Mouse (Mus musculus) lung, postnatal 25 days (tissue): ENCODE data around the gene Myh14.

Source experiments
- DNase-seq: peaks from one replicate; pipeline ENCODE4 v3.0.0; 2022; ENCODE audit warnings: low spot score

Gene Myh14

GRCm38 (mm10) chr7:44630437-44630836, 40.2 kb downstream of the Myh14 start:
- DNase-seq: peak; percentile 82

GRCm38 (mm10) chr7:44628402-44629034, 42.1 kb downstream of the Myh14 start:
- no peak for DNase-seq

DNA sequence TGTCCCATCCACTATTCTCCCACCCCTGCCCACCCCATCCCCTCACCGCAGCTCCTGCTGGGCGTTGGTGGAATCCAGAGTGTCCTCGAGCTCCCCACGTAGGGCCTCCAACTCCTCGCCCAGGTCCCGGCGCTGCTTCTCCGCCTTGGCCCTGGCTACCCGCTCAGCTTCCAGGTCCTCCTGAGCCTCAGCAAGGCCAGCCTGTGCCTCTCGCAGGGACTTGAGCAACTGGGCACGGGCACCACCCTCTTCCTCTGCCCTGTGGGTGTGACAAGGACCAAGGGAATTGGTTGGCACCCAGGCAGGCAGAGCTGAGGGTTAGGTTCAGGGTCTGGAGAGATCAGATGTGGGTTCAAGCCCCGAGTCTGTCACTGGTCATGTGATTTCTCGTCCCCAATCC, 43.7 kb downstream of the Myh14 start:
- no peak for DNase-seq

DNA sequence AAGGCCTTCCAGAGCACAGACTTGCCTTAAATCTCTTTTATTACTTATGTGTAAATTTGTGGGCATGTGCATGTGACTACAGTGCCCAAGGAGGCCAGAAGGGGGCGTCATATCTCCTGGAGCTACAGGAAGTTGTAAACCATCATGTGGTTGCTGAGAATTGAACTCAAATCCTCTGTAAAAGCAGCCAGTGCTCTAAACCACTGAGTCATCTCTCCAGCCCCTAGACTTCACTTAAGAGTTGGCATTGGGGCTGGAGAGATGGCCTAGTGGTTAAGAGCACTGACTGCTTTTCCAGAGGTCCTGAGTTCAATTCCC, 44.6 kb downstream of the Myh14 start:
- DNase-seq: no peak

- no peak for DNase-seq
Observed at GRCm38 (mm10) chr7:44625241-44626067, 45.2 kb downstream of the Myh14 start.

DNA sequence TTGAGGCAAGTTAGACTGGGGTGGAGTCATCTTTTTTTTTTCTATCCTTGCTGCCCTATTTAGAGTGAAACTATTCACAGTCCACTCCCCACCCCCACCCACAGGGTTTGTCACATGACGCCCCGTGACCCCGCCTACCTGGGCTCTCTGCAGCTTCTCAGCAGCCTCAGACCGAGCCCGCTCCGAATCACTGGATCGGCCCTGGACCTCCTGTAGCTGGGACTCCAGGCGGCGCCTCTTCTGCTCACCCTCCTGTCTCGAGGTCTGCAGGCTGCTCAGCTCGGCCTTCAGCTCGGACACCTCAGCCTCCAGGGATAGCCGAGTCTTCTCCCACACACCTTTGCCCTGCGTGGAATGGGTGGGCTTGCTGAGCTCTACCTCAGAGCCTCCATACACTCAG, 45.8 kb downstream of the Myh14 start:
- no peak for DNase-seq

- no peak for DNase-seq
Observed at GRCm38 (mm10) chr7:44624543-44624826, 46.2 kb downstream of the Myh14 start.

DNA sequence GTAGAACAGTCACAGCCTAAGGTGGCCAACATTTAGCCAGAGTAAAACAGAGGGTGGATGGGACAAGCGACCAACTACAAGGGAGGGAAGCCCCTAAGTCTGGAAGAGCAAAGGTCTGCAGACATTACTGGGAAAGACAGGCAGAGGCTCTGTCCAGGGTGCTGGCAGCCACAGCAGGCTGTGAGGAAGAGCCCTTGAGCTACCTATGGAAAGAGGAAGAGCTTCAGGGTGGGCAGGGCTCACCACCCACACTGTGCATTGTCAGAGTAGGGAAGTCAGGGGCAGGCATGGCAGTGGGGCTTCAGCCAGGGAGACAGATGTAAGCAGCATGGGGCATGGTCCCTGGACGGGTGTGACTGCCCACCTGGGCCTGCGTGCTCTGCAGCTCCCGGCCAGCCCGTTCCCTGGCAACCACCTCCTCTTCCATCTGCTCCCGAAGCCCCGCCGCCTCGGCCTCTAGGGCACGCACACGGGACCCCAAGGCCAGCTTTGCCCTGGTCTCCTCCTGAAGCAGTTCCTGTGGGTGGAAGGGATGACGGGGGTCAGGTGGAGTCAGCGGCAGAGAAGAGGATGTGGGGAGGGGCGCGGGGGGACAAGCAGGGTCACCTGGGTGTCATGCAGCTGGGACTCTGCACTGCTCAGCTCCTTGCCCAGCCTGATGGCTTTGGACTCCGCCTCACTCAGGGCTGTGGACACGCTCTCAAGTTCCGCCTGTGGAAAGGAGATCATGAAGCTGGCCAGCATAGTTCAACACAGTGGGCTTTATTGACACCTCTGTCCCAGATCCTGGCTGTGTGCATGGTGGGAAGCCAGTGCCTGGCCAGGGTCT, 46.7 kb downstream of the Myh14 start:
- no peak for DNase-seq

GRCm38 (mm10) chr7:44617059-44617458, 53.6 kb downstream of the Myh14 start:
- DNase-seq: no peak

DNA sequence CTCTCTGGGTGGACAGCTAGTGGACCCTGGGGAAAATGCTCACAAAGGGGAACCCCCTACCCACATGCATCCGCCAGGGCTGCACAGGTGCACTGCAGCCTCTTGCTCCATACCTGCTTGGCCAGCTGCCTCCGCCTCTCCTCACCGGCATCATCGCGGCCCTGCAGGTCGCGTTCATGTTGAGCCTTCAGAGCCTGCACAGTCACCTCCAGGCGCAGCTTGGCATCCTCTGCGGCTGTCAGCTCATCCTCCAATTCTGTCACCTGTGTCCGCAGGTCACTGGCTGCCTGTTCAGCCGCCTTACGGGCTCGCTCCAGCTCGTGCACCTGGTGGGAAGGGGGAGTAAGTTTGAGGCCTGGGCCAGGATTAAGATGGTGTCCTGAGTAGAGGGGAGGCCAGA, 54.7 kb downstream of the Myh14 start:
- DNase-seq: no peak

GRCm38 (mm10) chr7:44615309-44615708, 55.3 kb downstream of the Myh14 start:
- no peak for DNase-seq

DNA sequence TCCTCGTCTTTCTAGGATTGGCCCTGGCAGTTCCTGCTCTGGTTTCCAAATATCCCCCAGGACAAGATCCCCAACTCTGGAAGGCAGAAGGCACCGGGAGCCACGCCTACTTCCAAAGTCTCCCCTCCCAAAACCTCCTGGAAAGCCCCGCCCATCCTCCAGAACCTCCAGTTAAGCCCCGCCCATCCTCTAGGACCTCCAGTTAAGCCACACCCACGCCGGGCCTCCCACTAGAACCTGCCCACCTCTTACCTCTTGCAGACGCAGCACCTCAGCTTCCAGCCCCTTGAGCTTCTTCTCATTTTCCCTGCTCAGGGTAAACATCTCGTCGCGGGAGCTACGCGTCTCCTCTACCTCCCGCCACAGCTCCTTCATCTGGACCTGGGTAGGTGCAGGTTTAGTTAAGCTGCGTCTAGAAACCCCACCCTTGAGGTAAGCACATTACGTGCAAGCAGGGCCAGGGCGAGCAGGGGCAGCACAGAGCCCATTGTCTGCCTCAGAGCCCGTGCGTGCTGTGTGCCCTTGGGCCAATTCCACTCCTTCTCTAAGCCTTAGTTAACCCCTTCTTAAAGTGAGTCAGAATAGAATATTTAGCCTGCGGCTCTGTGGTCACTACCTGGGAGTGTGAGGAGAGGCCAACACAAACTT, 56.5 kb downstream of the Myh14 start:
- DNase-seq: peak; percentile 48

DNA sequence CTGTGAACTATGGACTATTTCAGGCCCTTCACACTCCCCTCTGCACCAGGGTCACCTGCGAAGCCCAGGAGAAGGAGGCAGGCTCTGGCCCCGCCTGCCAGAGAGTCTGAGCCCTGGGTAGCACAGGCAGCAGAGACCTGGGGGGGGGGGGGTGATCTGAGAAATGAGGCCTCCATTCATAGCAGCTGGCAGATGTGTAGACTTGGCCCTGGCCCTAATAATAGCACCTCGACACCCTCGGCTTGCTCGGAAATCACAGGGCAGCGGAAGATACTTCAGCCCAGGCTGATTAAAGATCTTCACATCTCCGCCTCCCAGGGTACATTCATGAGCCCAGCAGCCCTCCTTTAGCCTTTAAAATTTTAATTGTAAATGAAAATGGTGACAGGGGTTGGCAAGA, 58.5 kb downstream of the Myh14 start:
- DNase-seq: no peak

DNA sequence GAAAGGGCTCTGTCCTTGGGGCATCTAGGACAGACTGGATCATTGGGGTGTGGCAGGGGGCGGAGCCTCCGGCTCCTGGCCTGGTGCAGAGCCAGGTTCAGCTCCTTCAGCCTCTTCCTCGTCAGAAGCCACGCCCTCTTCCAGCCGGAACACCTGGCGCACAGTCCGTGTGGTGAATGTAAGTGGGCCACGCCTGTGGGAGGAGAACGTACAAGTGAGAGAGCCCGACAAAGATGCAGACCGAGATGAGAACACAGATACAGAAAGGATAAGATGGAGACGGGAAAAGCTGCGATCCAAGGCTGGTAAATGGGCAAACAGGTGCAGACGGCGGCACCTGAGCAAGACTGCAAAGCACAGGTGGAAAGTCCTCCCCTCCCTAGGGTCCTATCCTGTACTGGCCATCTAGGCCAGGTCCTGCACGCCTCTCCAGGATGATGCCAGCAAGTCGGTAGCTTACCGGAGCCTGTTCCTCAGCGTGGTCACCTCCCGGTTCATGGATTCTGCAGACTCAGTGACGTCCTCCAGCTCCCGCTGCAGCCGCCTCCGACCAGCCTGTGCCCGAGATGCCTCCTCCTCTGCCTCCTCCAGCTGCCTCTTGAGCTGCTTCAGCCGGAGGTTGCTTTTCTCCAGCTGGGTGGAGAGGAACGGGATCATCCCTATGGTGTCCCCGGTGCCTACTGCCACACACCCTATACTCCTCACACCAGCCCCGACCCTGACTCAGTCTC, 64.3 kb downstream of the Myh14 start:
- DNase-seq: peak; percentile 81

DNA sequence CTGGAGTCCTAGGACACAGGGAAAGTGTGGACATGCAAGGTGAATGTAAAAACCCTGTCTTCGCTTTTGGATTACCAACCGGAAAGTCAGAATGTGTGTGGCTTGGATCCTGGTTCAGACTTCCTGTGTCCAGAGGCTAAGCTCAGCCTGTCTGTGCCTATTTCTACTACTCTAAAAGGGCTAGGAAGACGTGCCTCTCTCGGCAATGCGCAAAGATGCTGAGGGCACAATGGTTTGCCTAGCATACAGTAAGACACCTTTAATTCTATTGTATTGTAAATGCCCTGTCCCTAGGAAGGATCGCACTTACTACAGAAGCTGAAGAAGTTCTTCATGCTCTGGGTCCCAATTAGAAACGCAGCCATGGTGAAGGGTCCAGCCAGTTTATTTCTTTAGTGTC, 65.2 kb downstream of the Myh14 start:
- DNase-seq: no peak

DNA sequence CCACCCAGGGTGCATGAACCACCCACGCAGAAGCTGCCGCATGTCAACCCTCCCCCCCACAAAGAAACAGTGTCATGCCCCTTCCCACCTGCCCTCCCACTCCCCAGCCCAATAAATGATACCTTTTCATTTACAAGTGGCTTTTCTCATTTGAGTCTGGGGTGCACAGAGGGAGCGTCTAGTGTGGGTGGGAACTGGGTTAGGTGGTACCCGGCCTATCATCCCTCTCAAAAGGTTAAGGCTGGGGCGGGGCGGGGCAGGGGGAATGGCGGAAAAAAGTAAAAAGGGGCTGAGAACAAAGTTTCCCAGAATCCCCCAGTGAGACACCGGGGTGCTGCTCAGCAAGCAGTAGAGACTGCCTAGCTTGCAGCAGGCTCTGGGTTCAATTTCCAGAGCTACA, 66.0 kb downstream of the Myh14 start:
- no peak for DNase-seq

GRCm38 (mm10) chr7:44604139-44604606, 66.5 kb downstream of the Myh14 start:
- no peak for DNase-seq

DNA sequence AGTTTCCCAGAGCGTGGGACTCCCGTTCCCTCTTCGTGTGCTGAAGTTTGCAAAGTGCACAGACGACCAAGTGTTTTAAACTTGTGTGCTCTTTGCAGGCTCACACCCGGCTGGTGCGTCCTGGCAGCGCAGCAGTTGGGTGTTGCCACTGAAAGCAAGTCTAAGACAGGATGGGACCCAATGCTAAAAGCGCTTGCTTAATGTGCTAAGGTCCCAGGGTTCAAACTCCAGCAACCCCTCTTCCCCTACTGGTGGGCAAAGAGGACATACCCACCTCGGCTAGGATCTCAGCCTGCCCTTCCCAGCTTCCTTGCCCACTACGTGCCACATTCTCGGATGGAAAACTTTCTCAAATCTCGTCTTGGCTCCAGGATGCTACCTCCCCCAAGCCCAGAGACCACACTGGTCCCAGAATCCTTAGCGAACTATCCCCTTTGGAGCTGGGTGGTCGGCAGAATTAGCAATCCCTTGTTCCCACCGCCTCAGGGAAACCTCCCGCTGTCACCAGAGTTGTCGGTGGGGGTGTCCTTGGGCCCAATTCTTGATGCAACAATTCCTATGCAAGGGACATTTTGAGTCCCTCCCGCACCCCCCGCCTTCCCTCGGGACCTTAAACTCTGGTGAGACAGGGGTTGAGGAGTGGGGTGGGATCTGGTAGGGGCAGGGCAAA, 67.3 kb downstream of the Myh14 start:
- DNase-seq: no peak

DNA sequence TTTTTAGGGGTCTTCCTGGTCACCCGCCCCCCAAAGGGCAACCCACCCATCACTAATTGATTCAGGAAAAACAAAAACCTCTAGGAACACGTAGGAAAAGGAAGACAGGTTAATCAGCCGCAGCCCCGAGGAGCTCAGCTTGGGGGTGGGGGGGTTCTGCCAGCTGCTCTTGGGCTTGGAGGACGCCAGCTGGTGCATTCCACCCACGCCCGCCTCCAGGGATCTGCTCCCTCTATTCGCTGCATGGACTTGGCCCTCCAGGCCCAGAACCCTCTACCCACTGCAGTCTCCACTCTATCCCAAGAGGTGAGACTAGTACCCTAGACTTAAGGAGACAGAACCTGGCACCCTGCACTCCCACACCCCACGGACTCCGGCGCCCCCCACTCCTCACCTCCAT, 68.2 kb downstream of the Myh14 start:
- no peak for DNase-seq

- DNase-seq: no peak
Observed at GRCm38 (mm10) chr7:44601646-44602045, 69.0 kb downstream of the Myh14 start.

DNA sequence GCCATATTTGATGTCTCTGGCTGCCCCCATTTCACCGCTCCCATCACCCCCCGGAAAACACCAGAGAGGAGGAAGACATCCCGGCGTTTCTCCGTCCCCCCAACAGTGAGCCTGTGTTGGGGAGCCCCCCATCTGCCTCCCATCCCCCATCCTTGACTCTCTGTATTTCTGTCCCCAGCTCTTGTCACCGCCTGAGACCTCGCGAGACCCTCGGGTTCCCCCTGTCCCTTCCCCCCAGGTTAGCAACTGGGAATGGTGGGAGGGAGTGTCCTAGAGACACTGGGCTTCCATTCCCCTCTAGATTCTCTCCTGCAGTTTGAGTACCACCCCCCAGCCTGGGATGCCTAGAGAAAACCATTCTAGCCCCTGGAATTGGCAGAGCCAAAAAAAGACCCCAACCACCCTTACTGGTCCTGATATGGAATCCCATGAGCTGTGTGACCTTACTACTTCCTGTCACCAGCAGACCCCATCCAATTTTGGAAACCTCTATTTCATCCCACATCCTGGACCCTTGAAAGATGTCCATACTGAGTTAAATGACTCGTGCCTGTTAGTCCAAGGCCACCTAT, 69.9 kb downstream of the Myh14 start:
- DNase-seq: no peak
